Mouse (Mus musculus) heart, adult 8-10 months (tissue): ENCODE data around the gene Agt. TPM values are rescaled to one million over a fixed set of nuclear protein-coding genes. Genes with fewer than 3 reads are reported as not detected.

ENCODE experiments used
- DNase-seq: peaks from one replicate; pipeline ENCODE4 v3.0.0; 2022; ENCODE audit warnings: low spot score
- total RNA-seq, 4 experiments: library from RNA; stranded (reverse); gene quantifications; 2 replicates each; pipeline ENCODE4 v1.2.4; 2022

Agt gene
- total RNA-seq, 4 experiments from 2014 or later = 4.7 to 6.6 (median 6.0) TPM

DNA sequence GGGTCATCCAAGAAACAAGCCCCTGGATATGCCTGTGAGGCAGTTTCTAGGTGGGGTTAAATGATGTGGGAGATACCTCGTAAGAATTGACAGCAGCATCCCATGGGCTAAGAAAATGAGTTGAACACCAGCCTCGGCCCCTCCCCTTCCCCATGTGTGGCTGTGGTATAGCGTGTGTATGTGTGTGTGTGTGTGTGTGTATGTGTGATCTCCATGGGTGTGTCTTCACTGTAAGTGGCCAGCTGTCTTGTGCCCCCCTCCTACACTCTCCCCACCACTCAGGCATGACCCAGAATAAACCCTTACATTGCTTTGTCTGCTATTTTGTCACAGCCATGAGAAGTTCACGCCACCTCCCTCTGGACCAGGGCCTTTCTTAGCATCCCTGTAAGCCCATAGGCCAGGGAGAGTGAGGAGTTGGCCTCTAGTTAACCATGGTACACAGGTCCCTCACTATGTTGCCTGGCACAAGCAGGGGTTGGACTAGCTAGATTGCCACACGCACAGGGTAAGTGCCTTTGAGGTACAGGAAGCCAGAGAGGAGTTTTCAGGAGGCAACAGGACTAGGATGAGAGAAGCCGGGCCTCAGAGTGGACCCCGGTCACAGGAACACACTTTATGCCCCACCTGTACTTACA, 14.3 kb downstream of the Agt start:
- no peak for DNase-seq

DNA sequence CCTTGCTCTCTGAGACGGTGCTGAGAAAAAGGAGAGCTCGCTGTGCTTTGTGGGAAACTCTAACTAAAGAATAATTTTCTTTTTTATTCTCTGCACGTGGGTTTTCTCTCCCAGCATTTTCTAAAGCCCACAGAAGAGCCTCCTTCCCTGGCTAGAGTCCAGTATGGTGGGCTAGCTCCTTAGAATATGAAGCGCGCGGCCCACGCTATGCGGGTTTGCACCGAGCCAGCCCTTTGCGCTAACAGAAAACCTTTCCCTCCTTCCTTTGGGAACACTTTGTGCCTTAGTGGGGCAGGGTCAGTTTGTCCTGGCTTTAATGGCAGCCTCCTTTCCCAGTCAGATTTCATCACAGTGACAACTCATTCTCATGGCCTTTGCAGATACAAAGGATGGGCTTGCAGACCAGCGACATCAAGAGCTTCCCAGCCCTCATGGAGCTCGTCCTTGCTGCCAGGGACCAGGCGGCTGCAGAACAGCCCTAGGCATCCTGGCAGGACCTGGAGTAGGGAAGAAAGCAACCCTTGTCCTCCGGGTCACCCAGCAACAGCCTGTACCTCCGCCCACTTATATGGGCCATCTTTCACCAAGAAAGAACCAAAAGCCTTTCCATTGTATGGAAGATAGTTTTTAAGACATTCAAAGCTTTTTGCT, 18.4 kb downstream of the Agt start:
- DNase-seq = no peak

DNA sequence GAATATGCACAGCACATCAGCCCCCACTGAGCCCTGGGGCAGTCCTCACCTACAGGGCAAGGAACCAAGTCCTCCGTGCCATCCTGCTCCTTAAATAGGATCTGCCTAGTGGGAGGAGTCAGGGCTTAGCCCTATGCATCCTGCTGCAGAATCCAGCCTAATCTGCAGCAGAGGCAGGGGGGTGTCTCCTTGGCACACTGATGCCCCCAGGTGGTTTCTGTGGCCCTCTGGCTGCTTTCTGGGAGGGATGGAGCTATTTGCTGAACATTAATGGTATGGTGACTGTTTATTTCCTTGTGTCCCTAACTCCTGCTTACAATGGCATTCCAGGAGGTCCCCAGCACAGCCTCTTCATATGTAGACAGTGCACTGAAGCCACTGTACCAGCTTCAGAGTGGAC, 21.3 kb downstream of the Agt start:
- DNase-seq = no peak

DNA sequence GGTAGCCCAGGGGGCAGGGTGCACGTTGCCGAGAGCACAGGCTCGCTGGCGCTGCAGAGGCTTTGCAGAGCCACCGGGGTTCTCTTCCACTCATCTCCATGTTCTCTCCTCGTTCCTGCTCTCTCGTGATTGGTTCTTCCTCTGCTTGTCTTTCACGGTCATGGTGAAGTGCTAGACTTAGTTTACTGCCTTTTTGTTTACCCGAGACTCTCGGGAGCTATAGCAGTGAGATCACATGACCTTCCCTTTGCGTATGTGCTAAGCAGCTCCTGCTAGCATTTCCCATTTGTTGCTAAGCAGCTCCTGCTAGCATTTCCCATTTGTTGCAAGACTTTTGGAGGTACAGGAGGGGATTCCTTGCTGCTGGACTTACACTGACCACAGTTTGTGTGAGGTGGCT, 22.2 kb downstream of the Agt start:
- no peak for DNase-seq

DNA sequence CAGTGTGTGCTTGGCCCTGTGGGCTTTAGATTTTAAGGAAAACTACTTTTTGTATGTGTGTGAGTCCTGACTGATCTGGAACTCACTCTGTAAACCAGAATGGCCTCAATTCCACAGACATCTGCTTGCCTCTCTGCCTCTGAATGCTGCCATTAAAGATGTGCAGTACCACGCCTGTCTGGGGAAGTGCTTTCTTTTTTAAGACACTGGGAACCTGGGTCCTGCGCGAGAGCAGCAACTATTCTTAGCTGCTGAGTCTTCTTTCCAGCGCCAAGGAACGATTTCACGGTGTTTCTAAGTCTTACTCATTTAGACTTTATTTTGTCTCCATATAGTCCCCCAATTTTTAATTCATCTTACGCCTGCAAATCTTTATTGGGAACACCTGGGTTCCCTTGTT, 22.7 kb downstream of the Agt start:
- DNase-seq = no peak

DNA sequence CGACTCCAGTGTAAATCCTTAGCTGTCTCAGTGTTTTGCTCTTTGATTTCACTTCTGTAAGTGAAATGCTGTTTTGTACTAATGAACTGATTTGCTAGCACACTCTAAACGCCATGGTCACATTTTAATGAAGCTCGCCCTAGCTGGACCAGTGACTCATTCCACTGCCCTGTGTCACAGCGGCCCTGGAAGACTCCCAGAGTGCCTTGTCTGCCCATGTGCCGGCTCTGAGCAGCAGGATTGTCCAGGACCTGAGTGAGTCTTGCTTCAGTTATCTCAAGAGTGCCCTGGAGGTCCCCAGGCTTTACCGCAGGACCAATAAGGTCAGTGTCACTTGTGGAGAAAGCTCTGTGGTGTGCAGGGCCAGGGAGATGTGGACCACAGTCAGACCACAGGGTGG, 23.1 kb downstream of the Agt start:
- DNase-seq = no peak

DNA sequence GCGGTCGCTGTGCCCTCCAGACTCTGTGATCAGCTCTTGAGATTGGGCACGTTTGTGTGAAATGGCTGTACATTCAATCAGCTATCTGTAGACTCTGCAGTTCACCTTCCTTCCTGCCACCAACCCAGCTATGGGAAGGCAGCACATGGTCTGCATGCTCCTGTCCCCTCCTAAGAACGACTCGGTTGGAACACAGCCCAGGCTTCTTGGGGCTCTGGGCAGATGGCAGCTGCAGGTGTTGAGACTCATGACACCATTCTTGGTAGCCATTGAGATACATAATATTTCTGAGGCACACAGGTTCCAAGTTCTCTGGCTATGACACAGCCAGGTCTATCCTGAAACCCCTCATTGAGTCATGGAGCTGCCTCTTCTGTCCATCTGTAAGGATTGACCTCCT, 26.2 kb downstream of the Agt start:
- DNase-seq = no peak

DNA sequence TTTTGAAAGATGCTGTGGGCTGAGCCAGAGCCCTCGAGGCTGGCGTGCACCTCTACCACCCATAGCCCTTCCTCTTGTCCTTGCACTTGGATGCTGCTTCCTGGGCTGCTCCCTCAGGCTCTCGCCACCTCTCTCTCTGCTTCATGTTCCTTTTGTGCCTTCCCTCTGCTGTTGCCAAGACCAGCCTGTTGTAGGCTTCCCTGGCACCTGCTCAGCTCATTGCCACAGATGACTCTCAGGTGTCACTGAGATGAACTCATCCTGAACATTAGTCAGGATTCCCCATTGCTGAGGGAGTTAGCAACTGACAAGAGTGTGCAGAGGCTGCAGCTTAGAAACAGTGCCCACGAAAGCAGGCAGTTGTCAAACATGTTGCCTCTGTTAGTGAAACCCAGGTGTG, 27.5 kb downstream of the Agt start:
- no peak for DNase-seq

DNA sequence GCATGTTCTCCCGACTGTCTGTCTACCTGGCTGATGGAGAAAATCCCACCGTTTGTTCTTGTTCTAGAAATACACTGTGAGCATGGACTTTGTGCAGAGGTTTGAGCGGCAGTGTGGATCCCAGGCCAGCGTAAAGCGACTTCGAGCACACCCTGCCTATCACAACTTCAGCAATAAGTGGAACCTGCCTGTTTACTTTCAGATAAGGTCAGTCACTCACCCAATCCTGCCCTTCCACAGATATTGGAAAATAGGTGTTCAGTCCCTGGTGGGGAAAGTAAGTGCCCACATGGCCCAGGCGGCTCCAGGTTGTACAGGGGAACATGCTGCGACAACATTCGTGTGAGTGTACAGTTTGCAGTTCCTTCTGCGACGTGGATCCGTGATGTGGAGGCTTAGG, 28.6 kb downstream of the Agt start:
- no peak for DNase-seq

DNA sequence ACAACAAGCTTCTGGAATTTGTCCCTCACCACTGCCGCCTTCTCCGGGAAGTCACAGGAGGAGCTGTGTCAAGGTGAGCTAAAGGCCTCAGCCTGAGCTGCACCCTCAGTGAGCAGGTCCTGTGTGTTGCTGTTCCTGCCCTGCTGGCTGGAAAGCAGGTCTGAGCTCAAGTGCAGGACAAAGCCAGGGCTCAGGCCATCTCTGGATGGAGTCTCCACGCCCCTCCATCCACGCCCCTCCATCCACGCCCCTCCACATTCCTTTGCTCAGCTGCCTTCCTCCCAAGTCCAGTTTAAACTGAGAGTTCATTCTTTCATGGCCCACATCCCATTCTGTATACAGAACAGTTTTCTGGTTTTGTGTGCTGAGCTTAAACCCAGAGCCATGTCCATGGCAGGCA, 34.1 kb downstream of the Agt start:
- DNase-seq = no peak

DNA sequence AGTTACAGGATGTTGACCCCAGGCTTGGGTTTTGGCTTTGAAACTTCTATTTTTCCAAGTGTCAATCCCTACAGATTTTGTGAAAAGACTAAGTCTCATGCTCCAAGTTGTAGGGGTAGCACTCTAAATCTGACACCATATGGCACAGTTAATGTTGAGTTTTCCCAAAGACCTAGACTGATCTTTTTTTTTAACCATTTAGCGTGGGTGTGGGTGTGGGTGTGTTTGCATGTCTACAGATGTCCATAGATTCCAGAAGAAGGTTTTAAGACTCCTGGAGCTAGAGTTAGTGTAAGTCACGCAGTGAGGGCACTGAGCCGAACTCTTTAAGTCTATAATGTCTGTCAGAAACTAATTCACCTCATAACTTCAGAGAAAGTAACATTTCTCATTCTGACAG, 36.9 kb downstream of the Agt start:
- no peak for DNase-seq

DNA sequence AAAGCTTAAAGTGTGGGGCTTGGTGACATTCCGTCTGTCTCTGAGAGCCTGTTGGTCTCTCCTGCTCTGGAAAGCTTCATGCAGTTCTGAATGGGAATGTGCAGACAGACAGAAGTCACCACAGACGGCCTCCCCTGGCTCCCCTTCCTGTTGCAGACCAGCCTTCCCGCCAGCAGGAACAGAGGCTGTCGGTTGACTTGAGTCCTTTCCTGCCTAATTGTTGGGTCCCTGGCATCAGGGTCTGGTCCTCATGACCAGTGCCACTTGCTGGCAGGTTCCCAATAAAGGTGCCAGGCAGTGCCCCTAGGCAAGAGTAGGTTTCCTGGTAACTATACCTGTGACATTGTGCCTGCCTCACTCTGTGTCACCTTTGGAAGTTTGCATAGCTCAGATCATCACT, 38.5 kb downstream of the Agt start:
- no peak for DNase-seq

DNA sequence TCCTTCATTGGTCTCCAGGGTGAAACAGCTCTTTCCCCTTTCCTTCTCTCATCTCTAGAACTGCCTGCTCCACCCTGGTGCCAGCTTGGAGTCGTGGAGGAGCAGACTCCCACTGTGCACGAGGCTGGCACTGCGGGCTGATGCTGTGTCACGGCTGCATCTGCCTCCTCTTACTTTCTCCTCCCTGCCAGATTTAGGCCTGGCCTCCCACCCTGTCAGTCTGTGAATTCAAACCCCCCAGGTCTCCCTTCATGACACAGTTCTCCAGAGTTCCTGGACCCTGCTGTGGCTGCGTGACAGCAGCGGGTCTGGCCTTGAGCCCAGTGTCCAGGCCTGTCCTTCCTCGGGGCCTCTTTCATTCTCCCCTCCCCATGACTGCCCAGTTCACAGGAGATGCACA, 39.0 kb downstream of the Agt start:
- no peak for DNase-seq

DNA sequence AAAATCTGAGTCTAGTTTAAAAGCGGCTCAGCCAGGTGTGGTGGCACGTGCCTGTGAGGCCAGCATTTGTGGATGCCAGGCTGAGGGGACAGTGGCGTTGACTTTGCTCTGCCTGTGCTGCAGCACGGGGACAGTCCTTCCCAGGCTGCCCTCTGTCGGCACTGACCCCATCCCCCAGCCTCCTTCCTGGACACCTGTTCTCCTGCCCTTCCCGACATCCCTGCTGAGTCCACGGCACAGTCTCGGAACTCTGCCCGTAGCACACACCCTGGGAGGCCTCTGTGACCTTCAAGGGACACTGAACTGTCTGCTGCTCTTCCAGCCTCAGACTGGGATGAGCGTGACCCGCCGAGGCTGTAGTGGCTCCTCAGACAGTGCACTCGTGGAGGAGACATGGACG, 39.4 kb downstream of the Agt start:
- DNase-seq = no peak

DNA sequence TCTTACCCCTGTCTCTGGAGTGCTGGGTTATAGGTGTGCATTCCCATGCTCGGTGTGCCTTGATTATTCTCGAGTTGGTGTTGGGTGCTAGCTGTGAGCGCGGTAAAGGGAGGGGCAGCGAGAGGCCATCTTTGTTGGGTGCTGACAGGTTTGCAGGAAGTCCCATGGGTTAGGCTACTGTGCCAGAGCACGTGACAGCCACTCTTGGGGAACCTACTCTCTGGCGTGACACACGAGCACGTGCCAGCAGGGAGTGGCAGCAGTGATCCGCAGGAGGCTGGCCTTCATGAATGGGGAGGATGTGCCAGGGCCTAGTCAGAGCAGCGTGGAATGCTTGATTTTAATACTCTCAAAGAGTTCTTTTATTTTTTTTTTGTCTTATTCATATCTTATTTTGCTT, 43.2 kb downstream of the Agt start:
- no peak for DNase-seq

DNA sequence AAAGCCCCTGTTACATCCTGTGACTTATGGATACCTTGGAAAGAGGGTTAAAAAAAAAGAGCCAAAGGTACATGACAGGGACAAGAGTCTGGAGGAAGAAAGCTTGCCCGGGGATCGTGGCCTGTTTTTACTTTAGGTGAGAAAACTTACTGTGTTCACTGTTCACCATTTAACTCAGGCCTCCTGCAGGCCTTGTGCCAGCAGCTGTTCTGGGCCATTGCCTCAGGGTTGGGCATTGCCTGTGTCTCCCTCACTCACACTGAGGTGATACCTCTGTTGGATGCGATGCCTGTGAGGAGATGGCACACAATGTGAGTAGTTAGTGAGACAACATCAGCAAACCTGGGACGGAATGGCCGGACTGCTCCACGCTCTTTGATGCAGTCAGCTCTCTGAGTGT, 47.6 kb downstream of the Agt start:
- DNase-seq = no peak

DNA sequence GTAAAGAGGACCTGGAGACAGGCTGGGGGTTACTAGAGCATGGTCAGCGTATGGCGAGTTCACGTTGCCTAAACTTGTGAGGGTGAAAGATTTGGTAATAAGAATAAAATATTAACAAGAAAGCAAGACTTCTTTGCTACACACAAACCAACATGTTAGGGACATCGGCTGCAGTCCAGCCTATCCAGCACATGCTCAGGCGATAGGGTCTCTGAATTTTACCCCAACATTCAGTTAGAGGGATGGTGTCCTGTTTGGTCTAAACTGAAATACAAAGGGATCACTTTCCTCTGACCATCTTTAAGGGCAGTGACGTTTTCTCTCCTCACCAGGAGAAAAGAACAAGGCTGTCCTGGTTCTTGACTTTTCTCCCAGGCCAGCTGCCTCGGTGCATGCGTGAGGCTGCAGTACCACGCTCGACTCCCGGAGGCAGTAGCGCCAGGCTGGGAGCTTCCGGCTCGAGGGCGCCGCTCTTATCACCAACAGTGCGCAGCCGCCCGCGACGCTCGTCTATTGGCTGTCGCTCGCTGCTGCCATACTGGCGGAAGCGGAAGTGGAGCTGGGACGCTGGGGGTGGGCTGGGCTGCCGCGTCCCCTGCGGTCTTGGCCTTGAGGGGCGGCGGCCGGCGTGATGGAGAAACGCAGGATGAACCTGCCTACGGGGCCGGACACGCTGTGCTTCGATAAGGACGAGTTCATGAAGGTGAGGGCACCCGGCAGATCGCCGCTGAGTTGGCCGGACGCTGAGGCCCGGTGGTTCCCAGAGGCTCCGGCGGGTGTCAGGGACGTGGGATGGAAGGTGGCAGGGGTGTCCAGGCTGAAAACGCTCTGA, 49.0 kb downstream of the Agt start, which contains the start of gene Cog2:
Gene Cog2, plus strand, starts transcription at position 519 of the 832 bp plus-strand sequence.
- DNase-seq = peak; percentile 89

DNA sequence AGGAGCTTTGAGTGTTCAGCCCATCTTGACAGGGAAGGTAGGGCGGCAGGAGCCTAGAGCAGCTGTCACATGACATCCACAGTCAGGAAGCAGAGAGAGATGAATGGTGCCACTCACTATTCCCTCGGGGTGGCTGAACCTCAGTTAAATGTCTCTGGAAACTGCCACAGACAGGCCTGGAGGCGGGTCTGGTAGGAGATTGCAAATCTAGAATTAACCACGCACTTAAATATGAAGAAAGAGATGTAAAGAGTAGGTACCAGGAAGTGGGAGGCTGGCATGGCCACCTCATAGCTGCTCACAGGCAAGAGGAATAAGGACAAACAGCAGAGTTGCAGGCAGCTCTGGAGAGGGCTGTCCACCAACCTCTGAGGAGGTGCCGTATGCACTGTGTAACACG, 52.4 kb downstream of the Agt start:
- DNase-seq = no peak

DNA sequence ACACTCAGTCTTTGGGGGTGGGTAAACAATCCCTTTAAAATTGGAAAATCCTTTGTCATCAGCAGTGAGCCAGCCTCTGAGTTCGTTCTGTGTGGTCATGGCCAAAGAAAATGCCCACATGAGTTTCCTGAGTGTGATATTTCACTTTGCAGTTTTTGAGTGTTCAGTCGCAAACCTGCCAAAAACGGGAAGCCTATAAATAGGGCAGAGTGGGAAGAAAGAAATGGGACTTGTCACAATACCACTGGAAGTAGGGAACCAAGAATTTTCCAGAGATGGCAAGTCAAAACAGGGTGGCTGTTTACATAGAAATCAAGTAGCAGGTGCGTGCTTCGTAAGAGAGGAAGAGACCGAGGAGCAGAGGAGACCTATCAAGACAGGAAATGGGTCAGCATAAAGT, 53.0 kb downstream of the Agt start:
- no peak for DNase-seq

DNA sequence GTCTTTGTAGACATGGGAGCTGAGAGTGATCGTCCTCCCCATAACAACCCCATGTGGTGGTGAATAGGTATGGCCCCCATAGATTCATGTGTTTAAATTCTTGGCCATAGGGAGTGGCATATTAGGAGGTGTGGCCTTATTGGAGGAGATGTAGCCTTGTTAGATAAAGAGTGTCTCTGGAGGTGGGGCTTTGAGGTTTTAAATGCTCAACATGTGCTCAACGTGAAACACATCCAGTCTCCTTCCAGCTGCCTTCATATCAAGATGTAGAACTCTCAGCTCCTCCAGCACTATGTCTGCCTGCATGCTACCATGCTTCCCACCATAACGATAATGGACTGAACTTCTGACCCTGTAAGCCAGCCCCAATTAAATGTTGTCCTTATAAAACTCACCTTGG, 53.5 kb downstream of the Agt start:
- DNase-seq = no peak

DNA sequence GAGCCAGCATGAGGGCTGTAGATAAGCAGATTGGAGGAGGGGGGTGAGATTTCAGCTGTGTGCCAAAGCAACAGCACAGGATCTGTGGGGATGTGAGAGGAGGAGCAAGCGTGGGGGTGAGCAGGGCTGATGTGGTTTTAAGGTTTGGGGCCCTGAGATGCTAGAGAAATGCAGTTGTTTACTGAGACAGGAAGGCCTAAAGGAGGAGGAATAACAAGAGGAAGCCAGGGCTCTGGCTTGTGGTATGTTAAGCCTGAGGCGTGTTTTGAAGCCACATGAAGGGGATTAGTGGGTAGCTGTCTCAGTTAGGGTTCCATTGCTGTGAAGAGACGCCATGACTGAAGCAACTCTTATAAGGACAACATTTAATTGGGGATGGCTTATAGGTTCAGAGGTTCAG, 60.4 kb downstream of the Agt start:
- DNase-seq = no peak

DNA sequence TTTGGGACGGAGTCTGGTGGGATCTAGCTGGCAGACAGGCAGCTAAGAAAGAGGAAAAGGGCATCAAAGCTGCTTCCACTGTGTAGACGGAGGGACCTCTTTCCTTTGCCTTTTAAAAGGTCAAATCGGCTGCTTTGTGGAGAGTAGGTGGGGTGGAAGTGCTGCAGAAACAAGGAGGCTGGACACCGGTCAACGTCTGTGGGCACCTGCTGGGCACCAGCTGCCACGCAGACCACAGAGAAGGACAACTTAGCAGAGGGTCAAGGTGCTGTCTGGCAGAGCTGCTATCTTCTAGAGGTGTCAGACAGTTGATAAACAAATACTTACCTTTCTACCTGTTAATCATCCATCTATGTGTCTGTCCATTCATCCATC, 61.2 kb downstream of the Agt start:
- no peak for DNase-seq
